Mouse (Mus musculus): ENCODE data around the gene Reep6. TPM values are rescaled to one million over a fixed set of nuclear protein-coding genes. Genes with fewer than 3 reads are reported as not detected.

Gene Reep6
- 7.0 and 8.0 TPM in 2 replicates for polyA plus RNA-seq (2014; fragmentation: Nextera tagmentation; extraction: Ambion mirVana)

DNA sequence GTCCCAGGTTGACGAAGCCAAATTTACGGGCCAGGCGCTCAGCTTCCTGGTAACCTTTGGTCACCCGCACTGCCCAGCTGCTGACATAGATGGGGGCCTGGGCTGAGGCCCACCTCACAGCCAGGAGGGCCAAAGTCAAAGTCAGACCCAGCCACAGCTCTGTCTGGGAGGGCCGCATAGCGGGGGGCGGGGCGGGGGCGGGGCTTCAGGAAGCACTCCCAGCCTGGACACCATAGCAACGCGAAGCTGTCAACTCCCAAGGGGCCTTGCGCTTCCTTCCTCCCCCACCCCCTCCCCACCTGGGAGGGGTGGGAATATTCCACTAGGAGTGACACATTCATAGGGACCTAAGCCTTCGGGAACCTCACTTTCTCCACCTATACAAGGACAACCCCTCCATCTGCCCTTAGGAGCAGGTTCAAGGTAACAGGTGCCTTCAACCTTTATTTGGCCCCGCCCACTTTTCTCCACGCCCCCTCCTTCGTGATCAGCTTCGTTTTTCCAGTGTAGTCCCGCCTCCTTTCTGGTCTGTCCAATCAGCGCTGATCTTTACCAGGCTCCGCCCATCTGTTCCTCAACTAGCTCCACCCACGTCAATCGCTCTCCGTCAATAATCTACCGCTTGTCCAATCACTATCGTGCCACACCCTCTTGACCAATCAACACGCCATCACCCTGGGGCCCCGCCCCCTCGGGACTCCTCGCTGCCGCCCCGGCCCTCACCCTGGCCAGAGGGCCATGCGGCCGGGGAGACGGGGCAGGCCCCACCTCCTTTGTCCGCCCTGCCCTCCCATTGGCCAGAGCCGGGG, at the start of gene Reep6, which contains the start of gene Pcsk4:
Gene Reep6 (plus strand): TSS at position 681 of the 809 bp plus-strand sequence.
Gene Pcsk4 (minus strand): TSS at position 226 of the 809 bp plus-strand sequence.
- no peaks in the 10 kb centered on the region for H3K36me3 ChIP-seq (ENCODE audit: control insufficient read depth, insufficient read depth, low read length)
- H3K27me3 ChIP-seq (ENCODE audit: control insufficient read depth, insufficient read depth, low read length) = peaks cover 2% of the 10 kb centered on the region
- WGBS = 5% methylated on average over 36 of the region's 36 CpGs
- peak within 1 kb of the TSS; percentile 39 for H3K4me3 ChIP-seq (ENCODE audit: low read depth, low read length)
- no peaks in the 10 kb centered on the region for H3K9me3 ChIP-seq (ENCODE audit: control insufficient read depth, low read length)
- peak; percentile 97 for ATAC-seq (replicated peaks; ENCODE audit: low FRiP score)
- no peak within 1 kb of the TSS for H3K27ac ChIP-seq (ENCODE audit: low read depth, low read length)
- DNase-seq (ENCODE audit: low spot score) = peak; percentile 99
- peak within 1 kb of the TSS; percentile 57 for H3K9ac ChIP-seq (ENCODE audit: low read length)
- H3K4me2 ChIP-seq (ENCODE audit: low read depth, low read length, severe bottlenecking) = peak within 1 kb of the TSS; percentile 96
- H3K4me1 ChIP-seq (replicated peaks; ENCODE audit: control insufficient read depth, insufficient read depth, low read length) = peaks cover 7% of the 10 kb centered on the region

DNA sequence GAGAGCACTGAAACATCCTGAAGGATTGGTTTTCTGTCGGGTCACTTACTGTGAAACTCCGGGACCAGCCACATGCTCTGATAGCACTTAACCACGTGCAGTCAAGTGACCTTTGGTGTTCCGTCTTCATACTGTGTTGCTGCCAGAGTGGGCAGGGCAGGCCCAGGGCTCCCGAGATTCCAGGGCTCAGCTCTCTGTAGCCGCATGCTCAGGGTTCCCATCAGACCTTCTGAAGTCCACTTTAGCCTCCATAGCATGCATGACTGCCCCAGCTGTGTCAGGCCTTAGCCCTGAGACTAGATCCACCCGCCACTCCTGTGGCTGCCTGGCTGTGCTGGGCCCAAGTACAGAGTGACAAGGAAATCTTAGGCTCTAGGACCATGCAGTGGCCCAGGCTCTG, 48.4 kb upstream of the Reep6 start:
- H3K27me3 ChIP-seq (ENCODE audit: control insufficient read depth, insufficient read depth, low read length) = no peaks in the 10 kb centered on the region
- no peak overlapping the region for H3K27ac ChIP-seq (ENCODE audit: low read depth, low read length)
- no peak for ATAC-seq (replicated peaks; ENCODE audit: low FRiP score)
- H3K36me3 ChIP-seq (ENCODE audit: control insufficient read depth, insufficient read depth, low read length) = peaks cover 27% of the 10 kb centered on the region
- no peak overlapping the region for H3K9ac ChIP-seq (ENCODE audit: low read length)
- H3K4me3 ChIP-seq (ENCODE audit: low read depth, low read length) = no peak overlapping the region
- no peak for DNase-seq (ENCODE audit: low spot score)
- no peak overlapping the region for H3K4me2 ChIP-seq (ENCODE audit: low read depth, low read length, severe bottlenecking)
- no peaks in the 10 kb centered on the region for H3K9me3 ChIP-seq (ENCODE audit: control insufficient read depth, low read length)
- H3K4me1 ChIP-seq (replicated peaks; ENCODE audit: control insufficient read depth, insufficient read depth, low read length) = no peaks in the 10 kb centered on the region
- 83% methylated on average over 7 of the region's 7 CpGs for WGBS

DNA sequence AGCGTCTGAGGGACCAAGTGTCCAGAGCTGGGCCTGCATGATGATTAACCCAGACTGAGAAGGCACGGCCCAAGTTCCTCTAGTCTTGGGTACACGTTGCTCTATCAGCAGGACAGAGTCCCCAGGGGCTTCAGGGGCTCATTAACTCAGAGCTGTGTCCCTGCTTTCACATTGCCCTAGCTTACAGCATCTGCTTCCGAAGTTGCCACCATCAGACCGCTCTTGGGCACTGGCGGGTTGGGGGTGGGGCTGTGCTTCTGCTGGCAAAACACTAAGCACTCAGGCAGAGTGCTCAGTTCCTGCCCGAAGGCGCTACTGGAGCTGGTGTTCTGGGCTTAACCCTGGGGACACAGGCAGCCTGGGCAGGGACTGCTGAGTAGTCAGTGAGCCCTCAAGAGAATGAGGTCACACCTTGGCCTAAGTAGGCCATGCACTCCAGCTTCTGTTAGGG, 47.8 kb upstream of the Reep6 start:
- H3K4me2 ChIP-seq (ENCODE audit: low read depth, low read length, severe bottlenecking) = no peak overlapping the region
- no peaks in the 10 kb centered on the region for H3K4me1 ChIP-seq (replicated peaks; ENCODE audit: control insufficient read depth, insufficient read depth, low read length)
- DNase-seq (ENCODE audit: low spot score) (no peak), ATAC-seq (replicated peaks; ENCODE audit: low FRiP score) (no peak)
- no peaks in the 10 kb centered on the region for H3K9me3 ChIP-seq (ENCODE audit: control insufficient read depth, low read length)
- WGBS = 85% methylated on average over 8 of the region's 8 CpGs
- H3K36me3 ChIP-seq (ENCODE audit: control insufficient read depth, insufficient read depth, low read length) = peaks cover 26% of the 10 kb centered on the region
- H3K9ac ChIP-seq (ENCODE audit: low read length) = no peak overlapping the region
- no peak overlapping the region for H3K27ac ChIP-seq (ENCODE audit: low read depth, low read length)
- H3K4me3 ChIP-seq (ENCODE audit: low read depth, low read length) = no peak overlapping the region
- no peaks in the 10 kb centered on the region for H3K27me3 ChIP-seq (ENCODE audit: control insufficient read depth, insufficient read depth, low read length)

DNA sequence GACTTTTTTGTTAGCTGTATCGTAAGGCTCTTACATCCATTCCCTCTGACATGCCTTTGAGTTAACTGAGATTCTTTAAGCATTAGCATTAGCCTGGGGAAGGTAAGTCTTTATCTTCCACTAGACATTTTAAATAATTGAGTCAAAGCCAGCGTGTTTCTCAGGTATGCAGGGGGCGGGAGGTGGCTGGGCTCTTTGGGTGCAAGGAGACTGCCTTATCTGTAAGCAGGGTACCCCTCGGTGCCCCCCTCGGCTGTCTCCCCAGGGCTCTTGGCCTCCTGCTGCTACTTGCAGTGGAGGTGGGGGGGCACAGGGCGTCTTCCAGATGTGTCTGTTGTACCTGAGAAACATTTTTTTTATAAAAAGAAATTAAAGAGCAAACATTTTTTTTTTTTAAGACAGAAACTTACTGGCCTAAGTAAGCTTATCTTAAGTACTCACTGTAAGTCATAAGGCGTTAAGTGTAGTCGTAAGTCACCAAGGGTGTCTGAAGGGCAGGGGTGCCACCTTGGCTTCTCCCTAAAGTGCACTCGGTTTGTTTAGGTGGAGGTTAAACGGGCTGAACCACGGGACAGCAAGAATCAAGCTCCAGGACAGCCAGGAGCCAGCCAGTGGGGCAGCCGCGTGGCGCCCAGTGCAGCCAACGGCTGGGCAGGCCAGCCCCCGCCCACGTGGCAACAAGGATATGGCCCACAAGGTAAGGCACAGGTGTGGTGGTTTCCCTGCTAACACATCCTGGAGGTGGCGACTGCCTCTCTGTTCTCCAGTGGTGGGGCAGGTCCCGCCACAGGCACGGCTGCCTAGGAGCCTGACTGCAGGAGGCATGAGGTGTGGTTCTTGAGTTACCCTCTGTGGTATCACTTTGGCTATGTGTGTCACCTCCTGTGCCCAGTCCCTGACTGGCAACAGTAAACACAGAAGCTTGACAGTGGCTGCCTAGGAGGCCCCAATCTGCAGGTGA, 47.0 kb upstream of the Reep6 start:
- 89% methylated on average over 20 of the region's 20 CpGs for WGBS
- no peak overlapping the region for H3K4me2 ChIP-seq (ENCODE audit: low read depth, low read length, severe bottlenecking)
- H3K9ac ChIP-seq (ENCODE audit: low read length) = no peak overlapping the region
- H3K4me3 ChIP-seq (ENCODE audit: low read depth, low read length) = no peak overlapping the region
- no peak overlapping the region for H3K27ac ChIP-seq (ENCODE audit: low read depth, low read length)
- DNase-seq (ENCODE audit: low spot score) (no peak), ATAC-seq (replicated peaks; ENCODE audit: low FRiP score) (no peak)
- H3K4me1 ChIP-seq (replicated peaks; ENCODE audit: control insufficient read depth, insufficient read depth, low read length) = no peaks in the 10 kb centered on the region
- H3K36me3 ChIP-seq (ENCODE audit: control insufficient read depth, insufficient read depth, low read length) = peaks cover 21% of the 10 kb centered on the region
- no peaks in the 10 kb centered on the region for H3K9me3 ChIP-seq (ENCODE audit: control insufficient read depth, low read length)
- H3K27me3 ChIP-seq (ENCODE audit: control insufficient read depth, insufficient read depth, low read length) = no peaks in the 10 kb centered on the region

DNA sequence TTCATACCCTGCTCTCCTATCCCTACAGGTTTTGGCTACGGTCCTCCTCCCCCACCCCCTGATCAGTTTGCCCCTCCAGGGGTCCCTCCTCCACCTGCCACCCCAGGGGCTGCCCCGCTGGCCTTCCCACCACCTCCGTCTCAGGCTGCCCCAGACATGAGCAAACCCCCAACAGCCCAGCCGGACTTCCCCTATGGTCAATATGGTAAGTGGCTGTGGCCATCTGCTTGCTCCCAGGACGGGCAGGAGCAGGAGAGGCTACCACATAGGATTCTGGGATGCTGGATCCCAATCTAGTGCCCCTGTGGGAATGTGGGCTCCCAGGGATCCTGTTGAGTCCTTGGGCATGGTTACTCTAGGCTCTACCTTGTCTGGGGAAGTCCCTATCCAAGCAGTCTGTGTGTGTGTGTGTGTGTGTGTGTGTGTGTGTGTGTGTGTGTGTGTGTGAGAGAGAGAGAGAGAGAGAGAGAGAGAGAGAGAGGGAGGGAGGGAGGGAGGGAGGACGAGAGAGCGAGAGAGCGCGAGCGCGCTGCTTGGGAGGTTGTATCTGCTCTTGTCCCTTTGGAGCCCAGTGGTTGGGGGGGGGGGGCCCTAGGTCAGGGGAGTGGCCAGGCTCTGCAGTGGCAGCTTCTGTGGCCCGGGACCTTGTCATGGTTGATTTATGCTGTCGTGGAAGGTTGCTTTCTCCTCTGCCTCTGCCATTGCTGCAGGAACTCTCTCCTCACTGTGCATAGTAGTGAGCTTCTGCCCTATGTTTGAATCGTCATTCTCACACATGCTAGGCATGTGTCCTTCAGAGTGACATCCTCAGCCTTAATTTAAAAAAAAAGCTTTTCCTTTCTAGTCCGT, 44.3 kb upstream of the Reep6 start:
- Histone ChIP-seq H3K4me2 (ENCODE audit: low read depth, low read length, severe bottlenecking) (no peak overlapping the region), H3K9ac (ENCODE audit: low read length) (no peak overlapping the region), H3K36me3 (ENCODE audit: control insufficient read depth, insufficient read depth, low read length) (peaks cover 5% of the 10 kb centered on the region; the same call in 1 of the 2 replicates), H3K9me3 (ENCODE audit: control insufficient read depth, low read length) (no peaks in the 10 kb centered on the region), H3K27ac (ENCODE audit: low read depth, low read length) (no peak overlapping the region), H3K27me3 (ENCODE audit: control insufficient read depth, insufficient read depth, low read length) (no peaks in the 10 kb centered on the region), H3K4me1 (replicated peaks; ENCODE audit: control insufficient read depth, insufficient read depth, low read length) (no peaks in the 10 kb centered on the region), H3K4me3 (ENCODE audit: low read depth, low read length) (no peak overlapping the region)
- DNase-seq (ENCODE audit: low spot score) (no peak), ATAC-seq (replicated peaks; ENCODE audit: low FRiP score) (no peak)
- 86% methylated on average over 11 of the region's 15 CpGs for WGBS

DNA sequence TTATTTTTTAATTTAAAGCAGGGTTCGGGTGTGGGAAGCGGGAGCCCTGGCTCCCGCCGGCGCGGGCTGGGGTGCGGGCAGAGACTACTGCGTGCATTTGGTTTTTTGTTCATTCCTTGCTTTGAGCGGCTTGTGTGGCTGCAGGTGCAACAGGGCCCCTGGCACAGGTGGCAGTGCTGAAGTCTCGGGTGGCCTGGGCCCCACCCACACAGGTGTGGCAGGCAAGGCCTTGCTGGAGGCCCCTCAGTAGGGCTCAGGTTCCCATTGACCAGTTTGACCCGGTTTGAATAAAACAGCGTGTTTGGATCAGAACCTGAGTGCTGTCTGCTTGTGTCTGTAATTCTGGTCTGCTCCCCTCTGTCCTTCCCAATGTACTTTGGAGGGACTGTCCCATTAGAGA, 41.7 kb upstream of the Reep6 start:
- 93% methylated on average over 12 of the region's 12 CpGs for WGBS
- H3K27ac ChIP-seq (ENCODE audit: low read depth, low read length) = no peak overlapping the region
- ATAC-seq (replicated peaks; ENCODE audit: low FRiP score) = no peak
- H3K4me1 ChIP-seq (replicated peaks; ENCODE audit: control insufficient read depth, insufficient read depth, low read length) = peaks cover 4% of the 10 kb centered on the region; the same call in 1 of the 2 replicates
- H3K9me3 ChIP-seq (ENCODE audit: control insufficient read depth, low read length) = no peaks in the 10 kb centered on the region
- DNase-seq (ENCODE audit: low spot score) = no peak
- H3K4me2 ChIP-seq (ENCODE audit: low read depth, low read length, severe bottlenecking) = no peak overlapping the region
- H3K9ac ChIP-seq (ENCODE audit: low read length) = no peak overlapping the region
- peaks cover 5% of the 10 kb centered on the region; the same call in 1 of the 2 replicates for H3K36me3 ChIP-seq (ENCODE audit: control insufficient read depth, insufficient read depth, low read length)
- no peak overlapping the region for H3K4me3 ChIP-seq (ENCODE audit: low read depth, low read length)
- no peaks in the 10 kb centered on the region for H3K27me3 ChIP-seq (ENCODE audit: control insufficient read depth, insufficient read depth, low read length)

DNA sequence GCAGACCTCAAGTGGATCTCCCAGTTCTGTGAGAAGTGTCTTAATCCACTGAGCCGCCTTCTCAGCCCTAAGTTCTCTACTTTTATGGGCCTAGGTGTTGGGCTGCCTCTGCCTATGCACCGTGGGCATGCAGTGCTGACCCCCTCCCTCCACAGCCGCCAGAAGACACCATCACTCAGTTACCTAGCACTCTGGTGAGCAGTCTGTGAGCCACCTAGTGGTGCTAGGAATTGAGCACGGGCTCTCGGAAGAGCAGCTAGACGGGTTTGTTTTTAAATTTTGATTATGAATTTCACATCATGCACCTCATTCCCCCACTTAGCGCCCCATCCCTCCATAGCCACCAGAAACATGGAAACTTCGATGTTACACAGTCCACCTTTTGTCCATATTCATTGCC, 41.1 kb upstream of the Reep6 start:
- Histone ChIP-seq H3K9ac (ENCODE audit: low read length) (no peak overlapping the region), H3K4me2 (ENCODE audit: low read depth, low read length, severe bottlenecking) (no peak overlapping the region), H3K27ac (ENCODE audit: low read depth, low read length) (no peak overlapping the region), H3K27me3 (ENCODE audit: control insufficient read depth, insufficient read depth, low read length) (no peaks in the 10 kb centered on the region), H3K4me1 (replicated peaks; ENCODE audit: control insufficient read depth, insufficient read depth, low read length) (peaks cover 7% of the 10 kb centered on the region; the same call in 1 of the 2 replicates), H3K9me3 (ENCODE audit: control insufficient read depth, low read length) (no peaks in the 10 kb centered on the region), H3K4me3 (ENCODE audit: low read depth, low read length) (no peak overlapping the region), H3K36me3 (ENCODE audit: control insufficient read depth, insufficient read depth, low read length) (peaks cover 5% of the 10 kb centered on the region; the same call in 1 of the 2 replicates)
- WGBS = 77% methylated on average over 8 of the region's 8 CpGs
- no peak for ATAC-seq (replicated peaks; ENCODE audit: low FRiP score)
- no peak for DNase-seq (ENCODE audit: low spot score)

Data from forebrain, embryonic 11.5 days (tissue).